Mouse (Mus musculus): ENCODE data around the gene Auts2. TPM values are rescaled to one million over a fixed set of nuclear protein-coding genes. Genes with fewer than 3 reads are reported as not detected.

Gene Auts2
- polyA plus RNA-seq, 1 experiment from 2014 or later, result 17.0 TPM

DNA sequence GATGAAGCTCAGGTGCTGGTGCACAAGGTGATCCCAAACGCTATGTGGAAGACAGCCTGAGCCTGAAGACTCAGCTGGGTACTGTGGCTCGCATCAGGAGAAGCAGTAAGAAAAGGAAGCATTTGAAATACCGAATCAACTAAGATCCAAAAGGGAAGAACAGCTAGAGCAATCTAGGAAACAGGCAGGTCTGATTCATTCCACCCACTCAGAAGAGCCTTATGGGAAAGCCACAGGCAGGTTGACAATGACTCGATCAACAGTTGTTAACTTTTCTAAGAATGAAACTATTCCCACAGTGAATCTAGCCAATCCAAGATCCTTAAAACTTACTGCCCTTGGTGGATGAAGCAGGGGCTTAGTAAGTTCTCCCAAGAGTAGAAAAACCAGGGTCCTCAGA lies 243.4 kb downstream of the Auts2 start:
- Histone ChIP-seq H3K4me3 (no peak overlapping the region), H3K9me3 (no peaks in the 10 kb centered on the region), H3K27ac (no peak overlapping the region), H3K36me3 (no peaks in the 10 kb centered on the region), H3K27me3 (no peaks in the 10 kb centered on the region), H3K4me2 (no peak overlapping the region), H3K4me1 (no peaks in the 10 kb centered on the region), H3K9ac (no peak overlapping the region)
- 78% methylated on average over 4 of the region's 4 CpGs for WGBS
- ATAC-seq (ENCODE audit: borderline replicate concordance, extremely low read depth, low FRiP score, low TSS enrichment), result no peak

DNA sequence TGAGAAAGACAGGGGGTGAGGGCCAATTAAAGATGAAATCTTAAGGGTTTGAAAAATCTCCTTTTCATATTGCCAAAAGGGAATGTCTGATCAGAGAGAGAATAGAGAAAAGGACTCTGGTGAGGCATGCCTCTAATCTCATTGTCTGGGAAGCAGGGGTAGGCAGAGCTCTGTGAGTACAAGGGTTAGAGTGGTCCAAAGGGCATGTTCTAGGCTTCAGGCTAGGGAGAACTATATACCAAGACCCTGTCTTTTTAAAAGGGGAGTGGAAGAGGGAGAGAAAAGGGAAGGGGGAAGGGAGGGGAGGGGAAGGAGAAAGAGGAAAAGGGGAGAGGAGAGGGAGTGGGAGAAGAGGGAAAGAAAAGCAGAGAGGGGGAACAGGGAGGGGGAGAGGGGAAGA lies 244.1 kb downstream of the Auts2 start:
- no peak overlapping the region for H3K4me2 ChIP-seq
- no peaks in the 10 kb centered on the region for H3K4me1 ChIP-seq
- ATAC-seq (ENCODE audit: borderline replicate concordance, extremely low read depth, low FRiP score, low TSS enrichment), result no peak
- no peaks in the 10 kb centered on the region for H3K9me3 ChIP-seq
- no peak overlapping the region for H3K27ac ChIP-seq
- H3K4me3 ChIP-seq, result no peak overlapping the region
- no peaks in the 10 kb centered on the region for H3K36me3 ChIP-seq
- no peak overlapping the region for H3K9ac ChIP-seq
- H3K27me3 ChIP-seq, result no peaks in the 10 kb centered on the region

DNA sequence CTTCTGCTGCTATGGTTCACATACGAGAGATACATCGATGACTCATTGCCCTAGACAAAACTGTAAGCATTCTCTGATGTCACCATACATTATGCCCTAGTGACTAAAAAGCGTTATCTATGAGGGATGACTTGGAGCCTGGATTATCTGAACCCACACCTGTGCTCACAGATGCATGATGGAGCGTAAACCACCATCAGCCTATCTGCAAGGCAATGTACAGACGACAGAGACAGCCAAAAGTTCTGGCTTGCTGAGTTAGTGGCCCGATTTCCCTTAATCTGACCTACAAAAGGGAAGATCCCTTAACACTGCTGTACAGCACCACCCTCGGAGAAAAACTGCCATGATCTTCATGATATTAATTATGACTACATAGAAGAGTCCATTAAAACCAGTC lies 245.8 kb downstream of the Auts2 start:
- Histone ChIP-seq H3K9me3 (no peaks in the 10 kb centered on the region), H3K4me1 (no peaks in the 10 kb centered on the region), H3K27ac (no peak overlapping the region), H3K9ac (no peak overlapping the region), H3K4me2 (no peak overlapping the region), H3K27me3 (no peaks in the 10 kb centered on the region), H3K36me3 (no peaks in the 10 kb centered on the region), H3K4me3 (no peak overlapping the region)
- no peak for ATAC-seq (ENCODE audit: borderline replicate concordance, extremely low read depth, low FRiP score, low TSS enrichment)
- 88% methylated on average over 7 of the region's 7 CpGs for WGBS

DNA sequence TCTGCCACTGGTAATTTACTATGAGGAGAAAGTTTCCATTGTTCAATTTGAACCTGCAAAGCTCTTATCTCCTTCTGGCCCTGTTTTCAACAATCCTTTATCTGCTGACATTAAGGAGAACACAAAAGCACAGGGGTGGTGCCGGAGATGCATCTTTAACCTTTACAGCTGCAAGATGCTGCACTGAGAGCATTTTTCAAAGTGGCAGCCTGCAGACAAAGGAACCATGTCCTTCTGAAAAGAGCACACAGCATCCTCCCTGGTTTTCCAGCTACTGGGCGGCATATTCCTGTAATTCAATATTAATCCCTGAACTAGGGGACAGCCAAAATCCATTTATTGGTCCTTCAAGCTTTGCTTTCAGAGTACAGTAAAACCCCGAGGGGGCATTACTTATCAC lies 248.7 kb downstream of the Auts2 start:
- Histone ChIP-seq H3K27ac (no peak overlapping the region), H3K36me3 (no peaks in the 10 kb centered on the region), H3K4me3 (no peak overlapping the region), H3K27me3 (no peaks in the 10 kb centered on the region), H3K4me2 (no peak overlapping the region), H3K9ac (no peak overlapping the region), H3K4me1 (no peaks in the 10 kb centered on the region; the same call in 1 of the 2 replicates), H3K9me3 (no peaks in the 10 kb centered on the region)
- ATAC-seq (ENCODE audit: borderline replicate concordance, extremely low read depth, low FRiP score, low TSS enrichment), result no peak
- 61% methylated on average over 3 of the region's 3 CpGs for WGBS

DNA sequence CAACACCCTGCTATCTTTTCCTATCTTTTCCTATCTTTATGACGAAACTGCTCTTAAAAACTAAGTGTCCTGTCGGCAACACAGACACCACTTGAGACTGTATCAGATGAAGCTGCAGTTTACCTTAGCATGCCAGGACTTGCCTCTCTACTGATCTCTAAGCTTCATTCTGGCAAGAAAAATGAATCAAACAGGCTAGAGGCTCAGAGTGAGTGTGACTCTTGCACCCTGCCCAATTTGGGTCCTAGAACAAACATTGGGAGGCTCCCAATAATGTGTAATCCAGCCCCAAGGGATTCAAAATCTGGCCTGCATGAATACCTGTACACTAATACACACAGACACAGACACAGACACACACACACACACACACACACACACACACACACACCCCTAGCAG lies 250.2 kb downstream of the Auts2 start:
- Histone ChIP-seq H3K4me3 (no peak overlapping the region), H3K9ac (no peak overlapping the region), H3K9me3 (no peaks in the 10 kb centered on the region), H3K36me3 (no peaks in the 10 kb centered on the region), H3K27me3 (no peaks in the 10 kb centered on the region), H3K4me2 (no peak overlapping the region), H3K4me1 (no peaks in the 10 kb centered on the region; the same call in 1 of the 2 replicates), H3K27ac (no peak overlapping the region)
- WGBS, result 67% methylated on average over 2 of the region's 2 CpGs
- no peak for ATAC-seq (ENCODE audit: borderline replicate concordance, extremely low read depth, low FRiP score, low TSS enrichment)

DNA sequence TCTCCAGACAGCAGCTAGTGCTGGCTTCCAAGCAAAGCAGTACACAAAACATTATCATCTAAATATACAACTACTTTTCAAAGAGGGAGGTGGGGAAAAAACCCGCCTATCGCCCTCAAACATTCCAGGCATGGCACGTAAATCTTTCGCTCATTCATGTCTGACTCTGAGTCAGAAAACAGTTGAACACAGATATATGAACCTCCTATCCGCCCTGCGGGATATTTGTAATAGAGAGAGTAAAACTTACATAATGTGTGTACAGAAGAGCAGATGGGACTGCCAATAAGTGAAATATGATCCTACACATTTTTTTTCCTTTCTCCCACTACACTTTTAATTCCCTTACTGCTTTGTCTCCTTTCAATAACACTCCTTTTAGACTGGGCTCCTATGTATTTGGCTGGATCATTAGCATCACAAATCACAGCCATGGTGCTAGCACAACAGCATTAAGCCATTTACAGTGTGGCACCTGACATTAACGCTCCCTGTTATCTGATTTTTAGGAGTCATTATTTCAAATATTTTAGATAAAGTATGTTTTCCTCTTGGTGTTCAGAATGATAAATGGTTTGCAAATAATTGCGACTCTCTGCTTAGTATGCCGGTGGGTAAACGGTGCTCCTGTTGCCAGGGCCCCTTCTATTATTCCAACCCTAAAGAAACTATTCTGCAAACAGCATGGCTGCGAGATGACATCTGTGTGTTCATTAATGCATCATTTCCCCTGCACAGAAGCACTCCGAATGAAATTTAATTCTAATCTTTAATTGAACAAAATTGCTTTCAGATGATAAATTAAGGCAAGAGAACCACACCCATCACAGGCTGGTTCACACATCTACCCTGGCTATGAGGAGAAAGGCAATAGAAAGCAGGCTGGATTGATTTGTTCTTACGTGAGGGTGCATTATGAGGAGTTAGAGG lies 252.3 kb downstream of the Auts2 start:
- H3K4me1 ChIP-seq, result no peaks in the 10 kb centered on the region; the same call in 1 of the 2 replicates
- H3K4me3 ChIP-seq, result no peak overlapping the region
- no peak overlapping the region for H3K27ac ChIP-seq
- H3K9ac ChIP-seq, result no peak overlapping the region
- H3K27me3 ChIP-seq, result no peaks in the 10 kb centered on the region
- no peaks in the 10 kb centered on the region for H3K36me3 ChIP-seq
- H3K9me3 ChIP-seq, result no peaks in the 10 kb centered on the region
- H3K4me2 ChIP-seq, result no peak overlapping the region
- WGBS, result 40% methylated on average over 13 of the region's 13 CpGs
- ATAC-seq (ENCODE audit: borderline replicate concordance, extremely low read depth, low FRiP score, low TSS enrichment), result no peak

DNA sequence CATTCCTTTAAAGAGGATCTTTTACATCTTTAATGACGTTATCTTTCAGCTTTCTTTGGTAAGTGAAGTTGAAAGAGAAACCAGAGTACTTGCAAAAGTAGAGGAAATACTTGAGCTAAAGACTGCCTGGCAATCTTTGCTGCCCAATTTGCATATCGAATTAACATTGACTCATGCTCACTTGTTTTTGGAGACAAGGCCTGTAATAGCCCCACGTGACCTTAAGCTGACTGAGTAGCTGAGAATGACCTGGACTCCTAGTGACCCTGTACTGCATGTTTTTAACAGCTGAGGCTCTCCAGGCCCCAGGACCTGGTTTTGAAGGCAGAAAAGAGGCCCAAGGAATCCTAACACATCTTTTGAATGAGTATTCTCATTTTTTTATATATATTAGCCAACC lies 259.4 kb downstream of the Auts2 start:
- H3K4me3 ChIP-seq, result no peak overlapping the region
- H3K36me3 ChIP-seq, result no peaks in the 10 kb centered on the region
- no peak overlapping the region for H3K27ac ChIP-seq
- H3K9me3 ChIP-seq, result no peaks in the 10 kb centered on the region
- H3K9ac ChIP-seq, result no peak overlapping the region
- 77% methylated on average over 3 of the region's 3 CpGs for WGBS
- H3K27me3 ChIP-seq, result no peaks in the 10 kb centered on the region
- peaks cover 11% of the 10 kb centered on the region for H3K4me1 ChIP-seq
- no peak for ATAC-seq (ENCODE audit: borderline replicate concordance, extremely low read depth, low FRiP score, low TSS enrichment)
- H3K4me2 ChIP-seq, result no peak overlapping the region

DNA sequence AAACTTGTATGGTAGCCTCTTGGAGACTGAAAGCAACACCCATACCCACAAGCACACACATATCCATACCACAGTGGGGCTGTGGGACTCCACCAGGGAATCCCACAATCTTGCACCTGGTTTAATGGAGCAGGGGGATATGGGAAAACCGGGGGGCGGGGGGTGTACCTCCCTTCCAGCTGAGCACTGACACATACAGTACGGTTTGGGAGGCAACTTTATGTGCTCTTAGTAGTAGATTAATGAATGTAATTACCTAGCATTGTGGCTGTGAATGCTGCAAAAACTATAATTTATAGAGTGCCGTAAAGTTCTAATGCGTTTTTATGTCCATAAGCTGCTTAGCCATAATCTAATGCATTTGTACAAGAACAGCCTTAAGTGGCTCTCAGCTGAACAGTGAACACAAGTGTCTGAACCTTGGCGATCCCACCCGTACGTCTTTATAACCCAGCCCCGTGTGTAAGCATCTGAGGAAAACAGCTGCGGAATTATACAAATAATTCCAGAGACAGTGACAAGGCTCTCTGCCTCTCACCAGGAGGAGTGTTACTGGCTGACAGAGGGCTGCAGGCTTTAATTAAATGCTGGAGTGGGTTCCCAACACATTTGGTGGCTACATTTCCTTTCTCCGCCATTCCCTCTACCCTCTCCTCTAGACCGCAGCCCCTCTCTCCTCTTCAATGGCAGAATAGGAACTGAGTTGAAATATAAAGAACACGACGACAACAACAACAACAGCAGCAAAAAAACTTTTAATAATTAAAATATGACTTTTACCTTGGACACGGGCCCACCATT lies 268.8 kb downstream of the Auts2 start:
- H3K27ac ChIP-seq, result no peak overlapping the region
- H3K4me2 ChIP-seq, result no peak overlapping the region
- 53% methylated on average over 15 of the region's 15 CpGs for WGBS
- no peak overlapping the region for H3K9ac ChIP-seq
- peaks cover 20% of the 10 kb centered on the region for H3K4me1 ChIP-seq
- no peaks in the 10 kb centered on the region for H3K9me3 ChIP-seq
- H3K4me3 ChIP-seq, result no peak overlapping the region
- H3K27me3 ChIP-seq, result no peaks in the 10 kb centered on the region
- ATAC-seq (ENCODE audit: borderline replicate concordance, extremely low read depth, low FRiP score, low TSS enrichment), result no peak
- no peaks in the 10 kb centered on the region for H3K36me3 ChIP-seq

DNA sequence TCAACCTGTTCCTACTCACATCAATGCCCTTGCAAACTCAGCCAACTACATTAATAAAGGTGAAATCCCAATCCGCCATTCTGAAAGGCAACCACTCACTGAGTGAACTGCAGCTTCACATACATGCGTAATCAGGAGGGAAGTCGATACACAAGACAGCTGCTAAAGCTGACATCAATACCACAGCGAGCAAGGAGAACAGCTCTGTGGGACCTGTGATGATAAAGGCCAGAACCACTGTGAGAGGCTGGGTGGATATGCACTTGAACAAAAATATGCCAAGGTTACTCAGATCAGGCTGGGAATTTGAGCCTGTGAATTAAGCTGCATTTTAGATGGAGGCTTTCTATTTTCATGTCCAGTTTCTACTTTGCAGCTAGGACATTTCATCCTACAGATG lies 271.0 kb downstream of the Auts2 start:
- Histone ChIP-seq H3K27ac (no peak overlapping the region), H3K4me1 (peaks cover 16% of the 10 kb centered on the region), H3K27me3 (no peaks in the 10 kb centered on the region), H3K9ac (no peak overlapping the region), H3K4me2 (no peak overlapping the region), H3K9me3 (no peaks in the 10 kb centered on the region), H3K4me3 (no peak overlapping the region), H3K36me3 (no peaks in the 10 kb centered on the region)
- WGBS, result 69% methylated on average over 4 of the region's 4 CpGs
- ATAC-seq (ENCODE audit: borderline replicate concordance, extremely low read depth, low FRiP score, low TSS enrichment), result no peak

DNA sequence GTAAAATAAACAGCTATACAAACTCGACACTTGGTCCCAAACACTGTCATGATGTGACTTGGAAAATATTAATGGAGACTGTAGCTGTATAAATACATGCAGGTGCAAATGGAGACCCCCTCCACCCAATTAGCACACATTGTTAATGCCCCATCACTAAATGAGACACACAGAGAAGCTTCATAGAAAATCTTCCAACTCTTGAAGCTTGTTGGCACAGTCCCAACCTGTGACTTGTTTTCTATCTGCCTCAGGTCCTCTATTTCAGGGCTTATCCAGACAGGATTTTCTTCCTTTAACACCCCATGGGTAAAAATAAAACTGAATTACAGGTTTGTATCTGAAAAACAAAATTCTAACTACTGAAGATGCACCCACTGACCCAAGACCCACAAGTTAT lies 272.2 kb downstream of the Auts2 start:
- 49% methylated on average over 1 of the region's 1 CpGs for WGBS
- no peak for ATAC-seq (ENCODE audit: borderline replicate concordance, extremely low read depth, low FRiP score, low TSS enrichment)
- no peak overlapping the region for H3K4me3 ChIP-seq

DNA sequence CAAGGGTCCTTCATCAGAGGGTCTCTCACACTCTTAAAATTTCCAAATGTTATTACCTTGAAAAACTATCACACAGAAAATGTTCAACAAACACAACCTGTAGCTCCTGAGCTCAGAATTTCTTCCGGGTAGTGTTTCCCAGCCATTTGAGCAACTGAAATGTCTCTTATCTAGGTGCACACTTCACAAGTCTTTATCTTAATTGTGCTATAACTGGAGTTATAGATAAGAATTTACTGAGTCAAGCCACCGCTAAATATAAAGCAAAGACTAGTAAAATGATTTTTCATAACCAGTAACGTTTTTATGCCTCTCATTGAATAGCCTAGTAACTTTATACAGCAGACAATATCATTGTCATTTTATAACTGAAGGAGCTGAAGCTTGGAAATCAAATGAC lies 273.1 kb downstream of the Auts2 start:
- Histone ChIP-seq H3K4me1 (peaks cover 14% of the 10 kb centered on the region), H3K4me3 (no peak overlapping the region), H3K9ac (no peak overlapping the region), H3K27ac (no peak overlapping the region), H3K4me2 (no peak overlapping the region), H3K27me3 (no peaks in the 10 kb centered on the region), H3K36me3 (no peaks in the 10 kb centered on the region), H3K9me3 (no peaks in the 10 kb centered on the region)
- 54% methylated on average over 3 of the region's 3 CpGs for WGBS
- ATAC-seq (ENCODE audit: borderline replicate concordance, extremely low read depth, low FRiP score, low TSS enrichment), result no peak

More for the DNA sequence above, 272.2 kb downstream of the Auts2 start:
- Histone ChIP-seq H3K9me3 (no peaks in the 10 kb centered on the region), H3K27me3 (no peaks in the 10 kb centered on the region), H3K9ac (no peak overlapping the region), H3K4me2 (no peak overlapping the region), H3K27ac (no peak overlapping the region), H3K4me1 (peaks cover 16% of the 10 kb centered on the region), H3K36me3 (no peaks in the 10 kb centered on the region)

DNA sequence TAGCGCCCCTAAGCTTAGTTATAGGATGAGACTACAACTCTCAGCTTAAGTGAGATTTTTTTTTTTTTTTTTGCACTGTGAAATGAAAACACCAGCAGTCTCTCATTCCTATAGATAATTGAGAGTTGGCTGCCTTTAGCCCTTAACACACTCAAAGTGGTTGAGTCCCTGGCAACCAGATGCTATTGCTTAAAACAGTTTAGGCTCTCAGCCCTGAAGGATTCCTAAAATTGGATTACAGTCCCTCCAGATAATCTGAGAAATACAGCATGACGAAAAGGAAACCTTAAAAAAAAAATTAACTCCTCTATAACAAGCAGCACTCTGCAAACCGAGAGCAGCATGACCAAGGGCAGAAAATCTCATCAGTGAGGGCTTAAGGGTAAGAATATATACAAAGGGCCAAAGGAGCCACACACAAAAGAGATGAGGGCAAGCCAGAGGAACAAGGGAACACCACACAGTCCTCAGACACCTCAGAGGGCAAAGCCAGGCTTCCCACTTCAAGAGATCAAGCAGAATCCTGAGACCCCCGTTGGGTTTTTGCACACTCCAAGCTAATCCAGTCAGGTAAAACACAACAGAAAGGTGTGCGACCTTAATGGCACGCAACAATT lies 274.7 kb downstream of the Auts2 start:
- Histone ChIP-seq H3K36me3 (no peaks in the 10 kb centered on the region), H3K4me2 (no peak overlapping the region), H3K27me3 (no peaks in the 10 kb centered on the region), H3K9ac (no peak overlapping the region), H3K4me1 (0 out of 2 replicates have a peak, but pooled peaks cover 4% of the 10 kb centered on the region), H3K4me3 (no peak overlapping the region), H3K9me3 (no peaks in the 10 kb centered on the region), H3K27ac (no peak overlapping the region)
- WGBS, result 72% methylated on average over 6 of the region's 6 CpGs
- no peak for ATAC-seq (ENCODE audit: borderline replicate concordance, extremely low read depth, low FRiP score, low TSS enrichment)

Data from lung, embryonic 15.5 days (tissue).